Mouse (Mus musculus): ENCODE results near the gene Mrps17. TPM values are rescaled to one million over a fixed set of nuclear protein-coding genes. Genes with fewer than 3 reads are reported as not detected.

Gene Mrps17
- polyA plus RNA-seq, 1 experiment from 2014 or later, result 174 TPM

- no peaks in the 10 kb centered on the region for H3K27me3 ChIP-seq (ENCODE audit: control insufficient read depth, insufficient read depth, low read length)
- H3K9ac ChIP-seq (ENCODE audit: low read length), result no peak overlapping the region
- 68% methylated on average over 1 of the region's 1 CpGs for WGBS
- H3K9me3 ChIP-seq (replicated peaks; ENCODE audit: control insufficient read depth, low read length), result no peaks in the 10 kb centered on the region
- ATAC-seq (ENCODE audit: insufficient read depth, low FRiP score), result no peak
- H3K4me3 ChIP-seq (replicated peaks; ENCODE audit: low read length), result no peak overlapping the region
- no peaks in the 10 kb centered on the region for H3K36me3 ChIP-seq (ENCODE audit: control insufficient read depth, insufficient read depth, low read length)
- H3K4me2 ChIP-seq (ENCODE audit: low read depth, low read length), result no peak overlapping the region
- H3K27ac ChIP-seq (ENCODE audit: low read length), result no peak overlapping the region
- no peaks in the 10 kb centered on the region for H3K4me1 ChIP-seq (ENCODE audit: control insufficient read depth, insufficient read depth, low read length)
Measured at GRCm38 (mm10) chr5:129701706-129702105, 13.6 kb upstream of the Mrps17 start.

DNA sequence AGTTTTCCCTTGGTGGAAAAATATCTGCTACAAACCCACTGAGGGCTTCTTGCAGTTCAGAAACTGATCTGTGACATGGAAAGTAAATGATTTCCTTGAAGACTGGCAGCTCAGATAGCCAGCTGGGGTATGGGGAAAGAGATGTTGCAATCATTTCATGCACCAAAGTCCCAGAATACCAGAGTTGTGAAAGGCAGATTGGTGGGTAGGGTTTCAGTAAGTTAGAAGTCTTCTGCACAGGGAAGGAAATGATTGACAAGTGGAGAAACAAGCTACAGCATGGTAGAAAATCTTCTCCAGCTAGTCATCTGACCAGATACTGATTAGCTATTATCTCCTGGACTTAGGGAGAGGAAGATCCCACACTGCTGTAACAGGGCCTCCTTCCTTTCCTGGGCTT lies 11.9 kb upstream of the Mrps17 start:
- ATAC-seq (ENCODE audit: insufficient read depth, low FRiP score), result no peak
- H3K36me3 ChIP-seq (ENCODE audit: control insufficient read depth, insufficient read depth, low read length), result no peaks in the 10 kb centered on the region
- H3K4me1 ChIP-seq (ENCODE audit: control insufficient read depth, insufficient read depth, low read length), result no peaks in the 10 kb centered on the region
- H3K9me3 ChIP-seq (replicated peaks; ENCODE audit: control insufficient read depth, low read length), result no peaks in the 10 kb centered on the region
- H3K4me2 ChIP-seq (ENCODE audit: low read depth, low read length), result no peak overlapping the region
- no peak overlapping the region for H3K4me3 ChIP-seq (replicated peaks; ENCODE audit: low read length)
- no peaks in the 10 kb centered on the region for H3K27me3 ChIP-seq (ENCODE audit: control insufficient read depth, insufficient read depth, low read length)
- H3K9ac ChIP-seq (ENCODE audit: low read length), result no peak overlapping the region
- H3K27ac ChIP-seq (ENCODE audit: low read length), result no peak overlapping the region

DNA sequence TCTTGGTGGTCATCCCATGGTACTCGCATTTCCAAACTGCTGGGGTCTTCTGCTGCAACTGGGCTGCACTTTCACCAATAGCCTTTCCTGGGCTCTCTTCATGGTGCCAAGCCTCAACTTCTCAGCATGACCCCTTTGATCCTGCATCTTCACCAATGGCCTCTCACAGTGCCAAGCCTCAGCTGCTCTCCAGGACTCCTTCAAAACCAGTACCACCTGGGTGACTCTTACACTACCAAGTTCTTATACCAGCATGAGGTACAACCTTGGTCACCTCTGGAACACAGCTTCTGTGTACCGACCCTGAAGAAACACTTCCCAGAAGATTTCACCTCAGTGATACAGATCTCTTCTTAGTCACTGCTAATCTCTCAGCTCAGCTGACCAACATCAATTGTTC lies 6.9 kb upstream of the Mrps17 start, which contains the start of gene Sept14:
Sept14 (minus strand) TSS at position 101 of the 400 bp plus-strand sequence.
- Histone ChIP-seq H3K4me1 (ENCODE audit: control insufficient read depth, insufficient read depth, low read length) (no peaks in the 10 kb centered on the region), H3K36me3 (ENCODE audit: control insufficient read depth, insufficient read depth, low read length) (no peaks in the 10 kb centered on the region), H3K4me2 (ENCODE audit: low read depth, low read length) (no peak within 1 kb of the TSS), H3K27me3 (ENCODE audit: control insufficient read depth, insufficient read depth, low read length) (no peaks in the 10 kb centered on the region), H3K27ac (ENCODE audit: low read length) (no peak within 1 kb of the TSS), H3K4me3 (replicated peaks; ENCODE audit: low read length) (no peak within 1 kb of the TSS), H3K9ac (ENCODE audit: low read length) (no peak within 1 kb of the TSS), H3K9me3 (replicated peaks; ENCODE audit: control insufficient read depth, low read length) (no peaks in the 10 kb centered on the region)
- 55% methylated on average over 2 of the region's 2 CpGs for WGBS
- ATAC-seq (ENCODE audit: insufficient read depth, low FRiP score), result no peak

DNA sequence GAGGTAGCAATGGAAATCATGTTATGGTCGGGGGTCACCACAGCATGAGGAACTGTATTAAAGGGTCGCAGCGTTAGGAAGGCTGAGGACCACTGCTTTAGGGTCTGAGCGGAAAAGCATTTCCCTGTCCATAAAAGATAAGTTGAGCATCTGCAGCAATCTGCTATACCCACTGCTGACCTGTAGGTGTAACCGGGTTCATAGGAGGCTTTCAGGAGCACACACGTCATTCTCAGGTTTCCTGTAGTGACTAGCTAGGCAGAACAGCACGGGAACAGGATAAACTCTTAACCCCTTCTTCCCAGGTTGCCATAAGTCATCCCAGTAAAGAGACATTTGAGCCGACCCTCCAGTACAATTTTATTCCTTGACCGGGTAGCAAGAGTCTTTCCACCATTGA lies 1.7 kb downstream of the Mrps17 start:
- 74% methylated on average over 9 of the region's 9 CpGs for WGBS
- Histone ChIP-seq H3K27me3 (ENCODE audit: control insufficient read depth, insufficient read depth, low read length) (no peaks in the 10 kb centered on the region), H3K9me3 (replicated peaks; ENCODE audit: control insufficient read depth, low read length) (no peaks in the 10 kb centered on the region), H3K4me3 (replicated peaks; ENCODE audit: low read length) (no peak overlapping the region), H3K9ac (ENCODE audit: low read length) (no peak overlapping the region), H3K36me3 (ENCODE audit: control insufficient read depth, insufficient read depth, low read length) (peaks cover 30% of the 10 kb centered on the region), H3K4me1 (ENCODE audit: control insufficient read depth, insufficient read depth, low read length) (peaks cover 8% of the 10 kb centered on the region), H3K27ac (ENCODE audit: low read length) (no peak overlapping the region), H3K4me2 (ENCODE audit: low read depth, low read length) (no peak overlapping the region)
- ATAC-seq (ENCODE audit: insufficient read depth, low FRiP score), result no peak

GRCm38 (mm10) chr5:129720176-129720575 lies 4.9 kb downstream of the Mrps17 start:
- H3K36me3 ChIP-seq (ENCODE audit: control insufficient read depth, insufficient read depth, low read length), result peaks cover 30% of the 10 kb centered on the region
- H3K27me3 ChIP-seq (ENCODE audit: control insufficient read depth, insufficient read depth, low read length), result no peaks in the 10 kb centered on the region
- no peaks in the 10 kb centered on the region for H3K9me3 ChIP-seq (replicated peaks; ENCODE audit: control insufficient read depth, low read length)
- ATAC-seq (ENCODE audit: insufficient read depth, low FRiP score), result no peak
- no peak overlapping the region for H3K27ac ChIP-seq (ENCODE audit: low read length)
- peaks cover 16% of the 10 kb centered on the region for H3K4me1 ChIP-seq (ENCODE audit: control insufficient read depth, insufficient read depth, low read length)
- WGBS, result 86% methylated on average over 3 of the region's 3 CpGs
- H3K4me2 ChIP-seq (ENCODE audit: low read depth, low read length), result no peak overlapping the region
- H3K9ac ChIP-seq (ENCODE audit: low read length), result no peak overlapping the region
- H3K4me3 ChIP-seq (replicated peaks; ENCODE audit: low read length), result no peak overlapping the region

DNA sequence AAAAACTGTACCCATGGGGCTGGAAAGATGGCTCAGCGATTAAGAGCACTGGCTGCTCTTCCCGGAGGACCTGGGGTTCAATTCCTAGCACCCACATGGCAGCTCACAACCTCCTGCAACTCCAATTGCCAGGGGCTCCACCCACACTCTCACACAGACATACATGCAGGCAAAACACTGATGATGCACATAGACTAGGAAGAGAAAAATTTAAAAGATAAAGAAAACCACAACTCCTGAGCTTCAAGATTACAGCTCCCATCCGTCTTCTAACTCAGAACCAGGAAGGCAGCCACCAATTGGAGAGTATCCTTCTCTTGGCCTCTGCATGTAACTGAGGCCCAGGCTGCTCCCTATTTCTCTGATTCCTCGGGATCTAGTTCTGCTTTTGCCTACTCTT lies 9.0 kb downstream of the Mrps17 start:
- Histone ChIP-seq H3K27me3 (ENCODE audit: control insufficient read depth, insufficient read depth, low read length) (no peaks in the 10 kb centered on the region), H3K4me3 (replicated peaks; ENCODE audit: low read length) (peak overlapping the region; percentile 72), H3K27ac (ENCODE audit: low read length) (peak overlapping the region; percentile 96), H3K9me3 (replicated peaks; ENCODE audit: control insufficient read depth, low read length) (no peaks in the 10 kb centered on the region), H3K36me3 (ENCODE audit: control insufficient read depth, insufficient read depth, low read length) (peaks cover 9% of the 10 kb centered on the region; the same call in 1 of the 2 replicates), H3K9ac (ENCODE audit: low read length) (peak overlapping the region; percentile 97), H3K4me1 (ENCODE audit: control insufficient read depth, insufficient read depth, low read length) (peaks cover 27% of the 10 kb centered on the region), H3K4me2 (ENCODE audit: low read depth, low read length) (peak overlapping the region; percentile 51)
- whole genome bisulfite sequencing, result 37% methylated on average over 4 of the region's 4 CpGs
- ATAC-seq (ENCODE audit: insufficient read depth, low FRiP score), result 0 out of 2 replicates have a peak, but pooled peaks have one; percentile 2

DNA sequence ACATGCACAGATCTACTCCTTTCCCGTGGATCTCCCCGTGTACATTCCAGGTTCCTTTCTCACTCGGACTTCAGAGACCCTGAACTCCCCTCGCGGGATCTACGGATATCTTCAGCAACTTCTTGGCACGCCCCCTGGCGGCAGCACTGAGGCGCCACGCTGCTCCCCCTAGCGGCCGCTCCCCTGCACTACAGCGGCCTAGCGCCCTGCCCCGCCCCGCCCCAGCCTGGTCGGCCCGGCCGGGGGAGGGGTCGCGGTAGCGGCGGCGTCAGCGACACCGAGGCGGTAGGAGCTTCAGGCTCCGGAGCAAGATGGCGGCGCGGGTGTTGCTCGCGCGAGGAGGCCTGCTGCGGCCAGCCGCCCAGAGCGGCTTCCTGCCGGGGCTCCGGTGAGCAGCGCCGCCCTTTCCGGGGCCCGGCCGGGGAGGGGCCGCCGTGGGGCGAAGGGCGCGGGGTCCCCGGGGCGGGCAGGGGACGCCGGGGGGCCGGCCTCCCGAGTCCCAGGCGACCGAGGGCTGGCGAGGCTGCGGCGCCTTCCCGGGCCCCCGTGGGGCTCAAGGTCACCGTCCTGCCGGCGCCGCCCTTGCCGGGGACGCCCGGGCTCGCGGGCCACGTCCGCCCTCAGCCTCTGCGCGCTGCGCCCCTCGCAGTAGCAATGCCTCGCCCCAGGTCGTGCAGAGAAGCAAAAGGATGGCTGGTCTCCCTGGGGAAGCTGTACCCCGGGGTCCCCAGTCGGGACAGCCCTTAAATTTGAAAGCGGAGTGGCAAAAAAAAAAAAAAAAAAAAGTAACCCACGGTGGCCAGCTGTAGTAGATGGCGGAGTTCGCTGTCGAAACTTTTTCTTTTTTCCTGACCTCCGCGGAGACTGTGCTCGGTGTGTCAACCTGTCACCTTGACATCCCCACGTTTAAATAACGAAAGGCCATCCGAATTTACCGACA lies 9.8 kb downstream of the Mrps17 start, which contains the start of gene Nipsnap2:
Nipsnap2 (plus strand) TSS at position 230 of the 940 bp plus-strand sequence.
- no peaks in the 10 kb centered on the region for H3K27me3 ChIP-seq (ENCODE audit: control insufficient read depth, insufficient read depth, low read length)
- peak; percentile 94 for ATAC-seq (ENCODE audit: insufficient read depth, low FRiP score)
- H3K9me3 ChIP-seq (replicated peaks; ENCODE audit: control insufficient read depth, low read length), result no peaks in the 10 kb centered on the region
- peak within 1 kb of the TSS; percentile 96 for H3K27ac ChIP-seq (ENCODE audit: low read length)
- peak within 1 kb of the TSS; percentile 51 for H3K4me2 ChIP-seq (ENCODE audit: low read depth, low read length)
- WGBS, result under 1% methylated on average over 84 of the region's 93 CpGs
- H3K4me3 ChIP-seq (replicated peaks; ENCODE audit: low read length), result peak within 1 kb of the TSS; percentile 72
- H3K36me3 ChIP-seq (ENCODE audit: control insufficient read depth, insufficient read depth, low read length), result 0 out of 2 replicates have a peak, but pooled peaks cover 1% of the 10 kb centered on the region
- peaks cover 35% of the 10 kb centered on the region for H3K4me1 ChIP-seq (ENCODE audit: control insufficient read depth, insufficient read depth, low read length)
- H3K9ac ChIP-seq (ENCODE audit: low read length), result peak within 1 kb of the TSS; percentile 97

DNA sequence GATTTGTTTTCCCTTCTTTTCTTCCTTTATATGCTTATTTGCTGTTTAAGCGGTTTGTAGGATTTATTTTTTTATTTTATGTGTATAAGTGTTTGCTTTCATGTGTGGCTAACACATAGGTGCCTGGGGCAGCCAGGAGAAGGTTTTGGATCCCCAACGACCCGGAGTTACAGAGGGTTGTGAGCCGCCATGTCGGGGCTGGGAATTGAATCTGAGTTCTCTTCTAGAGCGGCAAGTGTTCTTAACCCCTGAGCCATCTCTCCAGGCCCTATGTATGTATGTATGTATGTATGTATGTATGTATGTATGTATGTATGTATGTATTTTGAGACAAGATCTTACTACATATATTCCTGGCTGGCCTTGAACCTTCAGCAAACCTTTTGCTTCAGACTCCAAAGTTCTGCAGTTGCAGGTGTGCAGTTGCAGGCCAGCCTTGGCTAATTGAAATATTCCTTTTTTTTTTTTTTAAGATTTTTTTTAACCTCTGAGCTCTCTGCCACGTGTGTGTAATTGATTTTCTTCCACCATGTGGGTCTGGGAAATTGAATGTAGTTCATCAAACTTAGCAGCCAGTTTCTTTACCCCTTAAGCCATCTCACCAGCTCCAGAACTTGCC lies 10.6 kb downstream of the Mrps17 start:
- no peaks in the 10 kb centered on the region for H3K9me3 ChIP-seq (replicated peaks; ENCODE audit: control insufficient read depth, low read length)
- H3K9ac ChIP-seq (ENCODE audit: low read length), result peak overlapping the region; percentile 97
- no peaks in the 10 kb centered on the region for H3K36me3 ChIP-seq (ENCODE audit: control insufficient read depth, insufficient read depth, low read length)
- 24% methylated on average over 7 of the region's 7 CpGs for WGBS
- peak overlapping the region; percentile 96 for H3K27ac ChIP-seq (ENCODE audit: low read length)
- ATAC-seq (ENCODE audit: insufficient read depth, low FRiP score), result no peak
- no peaks in the 10 kb centered on the region for H3K27me3 ChIP-seq (ENCODE audit: control insufficient read depth, insufficient read depth, low read length)
- peaks cover 41% of the 10 kb centered on the region for H3K4me1 ChIP-seq (ENCODE audit: control insufficient read depth, insufficient read depth, low read length)
- peak overlapping the region; percentile 51 for H3K4me2 ChIP-seq (ENCODE audit: low read depth, low read length)
- peak overlapping the region; percentile 72 for H3K4me3 ChIP-seq (replicated peaks; ENCODE audit: low read length)

DNA sequence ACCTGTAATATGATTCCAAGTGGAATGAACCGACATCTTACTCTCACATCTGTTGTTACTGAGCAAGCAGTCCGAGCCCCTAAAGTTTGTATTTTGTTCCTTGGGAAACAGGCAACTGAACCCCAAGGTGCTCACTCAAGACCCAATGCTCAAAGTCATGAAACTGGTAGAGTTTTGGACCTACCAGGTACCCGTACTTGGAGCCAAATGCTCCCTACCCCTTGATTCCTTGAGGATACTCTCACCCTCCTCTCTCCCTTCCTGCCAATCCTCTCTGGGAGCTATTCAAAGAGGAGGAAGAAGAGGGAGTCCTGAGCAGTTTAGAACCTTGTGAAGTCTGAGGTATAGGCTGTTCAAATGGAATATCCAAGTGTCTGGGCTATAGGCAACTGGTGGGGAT lies 11.5 kb downstream of the Mrps17 start:
- Histone ChIP-seq H3K4me2 (ENCODE audit: low read depth, low read length) (peak overlapping the region; percentile 51; the same call in 1 of the 2 replicates), H3K27me3 (ENCODE audit: control insufficient read depth, insufficient read depth, low read length) (no peaks in the 10 kb centered on the region), H3K27ac (ENCODE audit: low read length) (no peak overlapping the region), H3K9me3 (replicated peaks; ENCODE audit: control insufficient read depth, low read length) (no peaks in the 10 kb centered on the region), H3K36me3 (ENCODE audit: control insufficient read depth, insufficient read depth, low read length) (no peaks in the 10 kb centered on the region), H3K9ac (ENCODE audit: low read length) (no peak overlapping the region), H3K4me1 (ENCODE audit: control insufficient read depth, insufficient read depth, low read length) (peaks cover 46% of the 10 kb centered on the region), H3K4me3 (replicated peaks; ENCODE audit: low read length) (no peak overlapping the region)
- no peak for ATAC-seq (ENCODE audit: insufficient read depth, low FRiP score)
- 76% methylated on average over 3 of the region's 3 CpGs for WGBS
